Mouse (Mus musculus) stomach, embryonic 15.5 days (tissue): ENCODE data around the gene Drc3. TPM values are rescaled to one million over a fixed set of nuclear protein-coding genes. Genes with fewer than 3 reads are reported as not detected.

Experiments used
- ATAC-seq: fragments of 200-750 bp; cut with Nextera tagmentation; 2 replicates; pipeline ENCODE4 v1.8.0; 2017; ENCODE audit warnings: low read depth, moderate number of reproducible peaks, moderate TSS enrichment; ENCODE audit not compliant: insufficient read depth, low FRiP score
- H3K27ac ChIP-seq: fragments of 300-500 bp; sonication (generic); 2 replicates; pipeline ENCODE4 v1.5.1; 2015; ENCODE audit warnings: mild to moderate bottlenecking, inconsistent platforms
- H3K27me3 ChIP-seq: fragments of 300-500 bp; sonication (generic); replicated peaks from 2 replicates; pipeline ENCODE4 v1.6.1; 2015; ENCODE audit warnings: inconsistent platforms
- H3K36me3 ChIP-seq: fragments of 300-500 bp; sonication (generic); 2 replicates; pipeline ENCODE4 v1.6.1; 2015; ENCODE audit warnings: inconsistent platforms
- H3K4me1 ChIP-seq: fragments of 300-500 bp; sonication (generic); 2 replicates; pipeline ENCODE4 v1.6.1; 2015; ENCODE audit warnings: inconsistent platforms
- H3K4me2 ChIP-seq: fragments of 300-500 bp; sonication (generic); 2 replicates; pipeline ENCODE4 v1.6.1; 2015; ENCODE audit warnings: mild to moderate bottlenecking, inconsistent platforms
- H3K4me3 ChIP-seq: fragments of 300-500 bp; sonication (generic); replicated peaks from 2 replicates; pipeline ENCODE4 v1.5.1; 2015; ENCODE audit warnings: inconsistent platforms
- H3K9ac ChIP-seq: fragments of 300-500 bp; sonication (generic); 2 replicates; pipeline ENCODE4 v1.6.1; 2015; ENCODE audit warnings: inconsistent platforms
- H3K9me3 ChIP-seq: fragments of 300-500 bp; sonication (generic); 2 replicates; pipeline ENCODE4 v1.6.1; 2016; ENCODE audit warnings: inconsistent platforms
- WGBS: fragments of 180-500 bp; shearing (Covaris S2); methylation state at CpG from one replicate; pipeline ENCODE4 v1.1.7; 2015; 5-methylcytosine and 5-hydroxymethylcytosine counted together
- polyA plus RNA-seq: library from polyadenylated mRNA; unstranded; fragments of >200 nt; fragmentation: Nextera tagmentation; extraction: Ambion mirVana; gene quantifications from 2 replicates; pipeline ENCODE4 v1.2.1, GENCODE M21; 2015

The Drc3 gene
- polyA plus RNA-seq, 1 experiment from 2014 or later, result 1.6 TPM

GRCm38 (mm10) chr11:60317376-60318102 is 35.6 kb upstream of the Drc3 start:
- Histone ChIP-seq H3K9ac (no peak overlapping the region), H3K36me3 (no peaks in the 10 kb centered on the region), H3K27ac (no peak overlapping the region), H3K4me2 (no peak overlapping the region), H3K4me3 (no peak overlapping the region), H3K4me1 (peaks cover 23% of the 10 kb centered on the region), H3K27me3 (no peaks in the 10 kb centered on the region), H3K9me3 (0 out of 2 replicates have a peak, but pooled peaks cover 2% of the 10 kb centered on the region)
- WGBS, result 64% methylated on average over 7 of the region's 7 CpGs
- no peak for ATAC-seq

GRCm38 (mm10) chr11:60318716-60319115 is 34.4 kb upstream of the Drc3 start:
- Histone ChIP-seq H3K4me1 (peaks cover 19% of the 10 kb centered on the region), H3K9me3 (no peaks in the 10 kb centered on the region), H3K9ac (no peak overlapping the region), H3K27me3 (no peaks in the 10 kb centered on the region), H3K4me2 (no peak overlapping the region), H3K36me3 (no peaks in the 10 kb centered on the region), H3K4me3 (no peak overlapping the region), H3K27ac (no peak overlapping the region)
- no peak for ATAC-seq
- WGBS, result 69% methylated on average over 5 of the region's 5 CpGs

- Histone ChIP-seq H3K27me3 (no peaks in the 10 kb centered on the region), H3K36me3 (no peaks in the 10 kb centered on the region), H3K27ac (peak overlapping the region; percentile 54), H3K9ac (no peak overlapping the region), H3K9me3 (no peaks in the 10 kb centered on the region), H3K4me1 (peaks cover 19% of the 10 kb centered on the region), H3K4me2 (no peak overlapping the region), H3K4me3 (no peak overlapping the region)
- 60% methylated on average over 10 of the region's 10 CpGs for whole genome bisulfite sequencing
- ATAC-seq, result no peak
Measured at GRCm38 (mm10) chr11:60319257-60320066, 33.7 kb upstream of the Drc3 start.

- WGBS, result 50% methylated on average over 8 of the region's 8 CpGs
- Histone ChIP-seq H3K4me1 (peaks cover 19% of the 10 kb centered on the region), H3K9ac (no peak overlapping the region), H3K36me3 (no peaks in the 10 kb centered on the region), H3K27ac (peak overlapping the region; percentile 54), H3K9me3 (no peaks in the 10 kb centered on the region), H3K27me3 (no peaks in the 10 kb centered on the region), H3K4me2 (no peak overlapping the region), H3K4me3 (no peak overlapping the region)
- no peak for ATAC-seq
Measured at GRCm38 (mm10) chr11:60320426-60321037, 32.6 kb upstream of the Drc3 start.

- WGBS, result 53% methylated on average over 2 of the region's 2 CpGs
- Histone ChIP-seq H3K36me3 (no peaks in the 10 kb centered on the region), H3K4me1 (peaks cover 16% of the 10 kb centered on the region), H3K27ac (peak overlapping the region; percentile 16; the same call in 1 of the 2 replicates), H3K27me3 (no peaks in the 10 kb centered on the region), H3K4me2 (no peak overlapping the region), H3K9ac (no peak overlapping the region), H3K4me3 (no peak overlapping the region), H3K9me3 (no peaks in the 10 kb centered on the region)
- ATAC-seq, result no peak
Measured at GRCm38 (mm10) chr11:60321438-60321837, 31.7 kb upstream of the Drc3 start.

GRCm38 (mm10) chr11:60323731-60324130 is 29.4 kb upstream of the Drc3 start:
- ATAC-seq, result no peak
- Histone ChIP-seq H3K4me2 (no peak overlapping the region), H3K27ac (no peak overlapping the region), H3K9ac (no peak overlapping the region), H3K27me3 (no peaks in the 10 kb centered on the region), H3K4me1 (peaks cover 9% of the 10 kb centered on the region), H3K4me3 (no peak overlapping the region), H3K9me3 (no peaks in the 10 kb centered on the region), H3K36me3 (no peaks in the 10 kb centered on the region)

- ATAC-seq, result no peak
- H3K36me3 ChIP-seq, result no peaks in the 10 kb centered on the region
- no peak overlapping the region for H3K4me2 ChIP-seq
- H3K4me3 ChIP-seq, result no peak overlapping the region
- no peaks in the 10 kb centered on the region for H3K27me3 ChIP-seq
- H3K9me3 ChIP-seq, result no peaks in the 10 kb centered on the region
- H3K9ac ChIP-seq, result no peak overlapping the region
- no peaks in the 10 kb centered on the region for H3K4me1 ChIP-seq
- no peak overlapping the region for H3K27ac ChIP-seq
- WGBS, result 80% methylated on average over 4 of the region's 4 CpGs
Measured at GRCm38 (mm10) chr11:60330551-60330950, 22.6 kb upstream of the Drc3 start.

GRCm38 (mm10) chr11:60333461-60333860 is 19.7 kb upstream of the Drc3 start:
- H3K27ac ChIP-seq, result no peak overlapping the region
- H3K4me1 ChIP-seq, result no peaks in the 10 kb centered on the region
- no peaks in the 10 kb centered on the region for H3K27me3 ChIP-seq
- WGBS, result 79% methylated on average over 5 of the region's 5 CpGs
- H3K9me3 ChIP-seq, result no peaks in the 10 kb centered on the region
- no peaks in the 10 kb centered on the region for H3K36me3 ChIP-seq
- no peak overlapping the region for H3K9ac ChIP-seq
- ATAC-seq, result no peak
- no peak overlapping the region for H3K4me2 ChIP-seq
- H3K4me3 ChIP-seq, result no peak overlapping the region

- Histone ChIP-seq H3K4me3 (no peak overlapping the region), H3K4me2 (no peak overlapping the region), H3K27ac (no peak overlapping the region), H3K9ac (no peak overlapping the region), H3K36me3 (no peaks in the 10 kb centered on the region), H3K4me1 (no peaks in the 10 kb centered on the region), H3K9me3 (no peaks in the 10 kb centered on the region), H3K27me3 (no peaks in the 10 kb centered on the region)
- WGBS, result 66% methylated on average over 3 of the region's 3 CpGs
- ATAC-seq, result no peak
Measured at GRCm38 (mm10) chr11:60334124-60334523, 19.0 kb upstream of the Drc3 start.

GRCm38 (mm10) chr11:60335771-60336170 is 17.4 kb upstream of the Drc3 start:
- Histone ChIP-seq H3K27ac (no peak overlapping the region), H3K4me3 (no peak overlapping the region), H3K9me3 (no peaks in the 10 kb centered on the region), H3K4me2 (no peak overlapping the region), H3K9ac (no peak overlapping the region), H3K4me1 (no peaks in the 10 kb centered on the region), H3K27me3 (no peaks in the 10 kb centered on the region), H3K36me3 (no peaks in the 10 kb centered on the region)
- ATAC-seq, result no peak
- 74% methylated on average over 2 of the region's 2 CpGs for WGBS

- Histone ChIP-seq H3K4me1 (no peaks in the 10 kb centered on the region), H3K27ac (no peak overlapping the region), H3K36me3 (no peaks in the 10 kb centered on the region), H3K9ac (no peak overlapping the region), H3K4me3 (no peak overlapping the region), H3K4me2 (no peak overlapping the region), H3K9me3 (no peaks in the 10 kb centered on the region), H3K27me3 (no peaks in the 10 kb centered on the region)
- no peak for ATAC-seq
- WGBS, result 66% methylated on average over 4 of the region's 4 CpGs
Measured at GRCm38 (mm10) chr11:60338291-60338690, 14.8 kb upstream of the Drc3 start.

GRCm38 (mm10) chr11:60339361-60339760 is 13.8 kb upstream of the Drc3 start:
- 90% methylated on average over 12 of the region's 12 CpGs for WGBS
- no peaks in the 10 kb centered on the region for H3K9me3 ChIP-seq
- ATAC-seq, result no peak
- H3K4me1 ChIP-seq, result no peaks in the 10 kb centered on the region
- no peaks in the 10 kb centered on the region for H3K36me3 ChIP-seq
- H3K4me2 ChIP-seq, result no peak overlapping the region
- H3K27me3 ChIP-seq, result no peaks in the 10 kb centered on the region
- H3K9ac ChIP-seq, result no peak overlapping the region
- no peak overlapping the region for H3K4me3 ChIP-seq
- no peak overlapping the region for H3K27ac ChIP-seq
